In genomic region chr8:122546066-122546755, GRCm38 (mm10) we compare ENCODE assay signal across 11 mouse cellular contexts. TPM values are rescaled to one million over a fixed set of nuclear protein-coding genes. Genes with fewer than 3 reads are reported as not detected.
DNase-seq lines count a peak whose midpoint lies in the region; ATAC-seq and TF ChIP-seq lines count a peak whose summit lies in the region.
"Had no signal": no experiment of that assay in that cellular context is flagged by ENCODE, and none has a peak within 500 bp of the region (broad histone marks: within the 10 kb centered on the region; RNA-seq: fewer than 3 reads in every experiment).

No protein-coding gene starts in this region.

- peak; percentile 91 for DNase-seq in heart, adult 11 months
- DNase-seq in heart, postnatal 4 days, result no peak
- no peak for DNase-seq in lung, postnatal 25 days (ENCODE audit: low spot score)
- no peak for DNase-seq in limb, embryonic 10.5 days (ENCODE audit: low spot score)
- no peak for DNase-seq in left cerebral cortex, adult 8-10 months (ENCODE audit: low spot score in 2 of 2)
- no peak for DNase-seq in right cerebral cortex, postnatal 36 days (ENCODE audit: low spot score in 2 of 2)
- DNase-seq: cerebellum, postnatal 25 days; layer of hippocampus, adult 9-11 months; right cerebral cortex, postnatal 25 days had no signal

- H3K27me3 ChIP-seq in lung, embryonic 15.5 days, result no peaks in the 10 kb centered on the region
- no peaks in the 10 kb centered on the region for H3K27me3 ChIP-seq in limb, embryonic 10.5 days (ENCODE audit: low read depth, poor library complexity, severe bottlenecking)
- H3K27me3 ChIP-seq in myocyte (ENCODE audit: control insufficient read depth, insufficient read depth, insufficient read length), result no peaks in the 10 kb centered on the region

- peaks cover 50% of the 10 kb centered on the region for H3K4me1 ChIP-seq in lung, embryonic 15.5 days
- peaks cover 56% of the 10 kb centered on the region for H3K4me1 ChIP-seq in limb, embryonic 10.5 days

- no peak overlapping the region; the same call in 1 of the 2 replicates for H3K4me2 ChIP-seq in lung, embryonic 15.5 days
- peak overlapping the region; percentile 97 for H3K4me2 ChIP-seq in myocyte (ENCODE audit: low read depth)

- no peaks in the 10 kb centered on the region for H3K36me3 ChIP-seq in lung, embryonic 15.5 days
- peaks cover 20% of the 10 kb centered on the region for H3K36me3 ChIP-seq in limb, embryonic 10.5 days
- H3K36me3 ChIP-seq in myocyte (ENCODE audit: control insufficient read depth, insufficient read depth), result peaks cover 6% of the 10 kb centered on the region

- WGBS in lung, embryonic 15.5 days, result 71% methylated on average over 5 of the region's 7 CpGs
- WGBS in limb, embryonic 10.5 days, result 82% methylated on average over 6 of the region's 7 CpGs

- no peak for TF ChIP-seq POLR2A in myocyte (IDR thresholded peaks at IDR 0.05; ENCODE audit: insufficient read length, low read depth)

- peak overlapping the region; percentile 40; the same call in 1 of the 2 replicates for H3K9ac ChIP-seq in lung, embryonic 15.5 days

- peak overlapping the region; percentile 76 for H3K27ac ChIP-seq in lung, embryonic 15.5 days
- H3K27ac ChIP-seq in limb, embryonic 10.5 days, result peak overlapping the region; percentile 81

- no peak overlapping the region for H3ac ChIP-seq in myocyte (ENCODE audit: control insufficient read depth, insufficient read length)

- H3K79me2 ChIP-seq in myocyte (ENCODE audit: control insufficient read depth, insufficient read depth), result peaks cover 92% of the 10 kb centered on the region

- ATAC-seq in lung, embryonic 15.5 days (ENCODE audit: borderline replicate concordance, extremely low read depth, low FRiP score, low TSS enrichment), result no peak

- H3K4me3 ChIP-seq in lung, embryonic 15.5 days, result no peak overlapping the region
- H3K4me3 ChIP-seq in limb, embryonic 10.5 days, result no peak overlapping the region
- peak overlapping the region; percentile 86 for H3K4me3 ChIP-seq in myocyte

- no peaks in the 10 kb centered on the region for H3K9me3 ChIP-seq in lung, embryonic 15.5 days
- H3K9me3 ChIP-seq in limb, embryonic 10.5 days (replicated peaks), result no peaks in the 10 kb centered on the region

TF ChIP-seq in myocyte, 11 proteins besides CTCF, POLR2A, EP300 and RAD21:
- TF ChIP-seq TCF3 (IDR thresholded peaks at IDR 0.05; ENCODE audit: insufficient read length, low read depth) (no peak), POLR2AphosphoS2 (IDR thresholded peaks at IDR 0.05; ENCODE audit: insufficient read length, low read depth) (no peak), MAX (IDR thresholded peaks at IDR 0.05; ENCODE audit: low read depth) (no peak), TCF12 (IDR thresholded peaks at IDR 0.05; ENCODE audit: insufficient read depth, poor library complexity, severe bottlenecking) (no peak), MYOG (IDR thresholded peaks at IDR 0.05; ENCODE audit: control insufficient read depth in 1 of 3, insufficient read depth in 1 of 3, insufficient read length in 2 of 3, low read depth in 2 of 3) (no peak), REST (IDR thresholded peaks at IDR 0.05; ENCODE audit: insufficient read depth, insufficient read length) (no peak), USF1 (IDR thresholded peaks at IDR 0.05; ENCODE audit: low read depth) (no peak), SRF (IDR thresholded peaks at IDR 0.05; ENCODE audit: control insufficient read depth, insufficient read length, low read depth) (no peak), E2F4 (IDR thresholded peaks at IDR 0.05; ENCODE audit: insufficient read depth) (no peak)

RNA-seq across cellular contexts. Expression of gene Piezo1, which starts 4.9 kb away (rescaled TPM):
- 10 to 100 TPM; 53.7 to 55.4 TPM for total RNA-seq in heart, postnatal 4 days (2021)
- 18.7 and 23.4 TPM in 2 replicates for polyA plus RNA-seq in lung, embryonic 15.5 days (2015; fragmentation: Nextera tagmentation; extraction: Ambion mirVana)
- polyA plus RNA-seq in limb, embryonic 10.5 days (2016; fragmentation: Nextera tagmentation; extraction: Ambion mirVana), result 10.7 and 11.8 TPM in 2 replicates
- polyA plus RNA-seq in myocyte (2012; fragmentation: generic; extraction: Trizol), result 156 TPM
- 1 to 10 TPM; 5.6 to 6.7 (median 6.1) TPM for total RNA-seq in left cerebral cortex, adult 8-10 months (2022)

RNA-seq across cellular contexts. Expression of gene Cdt1, which starts 21.6 kb away (rescaled TPM):
- total RNA-seq in heart, postnatal 4 days (2021), result 10 to 100 TPM; 36.5 to 38.2 TPM
- polyA plus RNA-seq in lung, embryonic 15.5 days (2015; fragmentation: Nextera tagmentation; extraction: Ambion mirVana), result 42.7 and 44.9 TPM in 2 replicates
- polyA plus RNA-seq in limb, embryonic 10.5 days (2016; fragmentation: Nextera tagmentation; extraction: Ambion mirVana), result 68.9 and 75.6 TPM in 2 replicates
- polyA plus RNA-seq in myocyte (2012; fragmentation: generic; extraction: Trizol), result 19.7 TPM
- total RNA-seq in left cerebral cortex, adult 8-10 months (2022), result 1 to 10 TPM; 4.1 to 5.0 (median 4.4) TPM

RNA-seq across cellular contexts. Expression of gene Aprt, which starts 30.5 kb away (rescaled TPM):
- total RNA-seq in heart, postnatal 4 days (2021), result 10 to 100 TPM; 58.5 to 58.8 TPM
- 314 and 327 TPM in 2 replicates for polyA plus RNA-seq in lung, embryonic 15.5 days (2015; fragmentation: Nextera tagmentation; extraction: Ambion mirVana)
- 285 and 308 TPM in 2 replicates for polyA plus RNA-seq in limb, embryonic 10.5 days (2016; fragmentation: Nextera tagmentation; extraction: Ambion mirVana)
- polyA plus RNA-seq in myocyte (2012; fragmentation: generic; extraction: Trizol), result 261 TPM
- 10 to 100 TPM; 52.8 to 60.2 (median 57.6) TPM for total RNA-seq in left cerebral cortex, adult 8-10 months (2022)
